Mouse (Mus musculus): ENCODE results near the gene Cnih2. TPM values are rescaled to one million over a fixed set of nuclear protein-coding genes. Genes with fewer than 3 reads are reported as not detected.
"Not testable (repeated sequence)": the region's sequence is repeated elsewhere in the genome, so short reads cannot be mapped to it uniquely, and the experiment has no call there.

Gene Cnih2
- total and polyA plus RNA-seq, 2 experiments from 2014 or later: 397 to 573 TPM

DNA sequence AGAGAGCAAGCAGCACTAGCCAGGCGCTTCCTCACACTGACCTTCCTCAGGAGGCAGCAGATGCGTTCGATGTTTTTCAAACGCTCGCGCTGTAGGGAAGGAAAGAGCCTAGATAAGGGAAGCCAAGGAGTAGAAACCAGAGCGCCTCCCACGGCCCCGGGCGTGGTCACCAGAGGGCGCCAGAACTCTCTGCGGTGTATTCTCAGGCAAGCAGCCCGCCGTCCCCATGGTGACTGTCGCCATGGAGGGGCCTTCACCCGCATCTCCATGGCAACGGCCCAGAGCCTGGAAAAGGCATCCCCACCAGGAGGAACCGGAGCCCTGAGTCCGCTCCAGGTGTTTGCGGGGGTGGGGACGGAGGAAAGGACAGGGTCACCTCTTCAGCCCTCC, 4.1 kb downstream of the Cnih2 start:
- peak overlapping the region; percentile 28 for H3K4me3 ChIP-seq (ENCODE audit: low read length)
- H3K9me3 ChIP-seq (ENCODE audit: low read length): no peaks in the 10 kb centered on the region
- ATAC-seq (peak; percentile 76), DNase-seq (ENCODE audit: low spot score) (peak; percentile 97)
- peaks cover 16% of the 10 kb centered on the region; the same call in 1 of the 2 replicates for H3K36me3 ChIP-seq (ENCODE audit: insufficient read depth, low read length)
- TF ChIP-seq CTCF (IDR thresholded peaks at IDR 0.05; ENCODE audit: low read depth): peak; percentile 91
- under 1% methylated on average over 21 of the region's 21 CpGs for WGBS
- H3K27me3 ChIP-seq (ENCODE audit: insufficient read depth, low read length): no peaks in the 10 kb centered on the region
- H3K9ac ChIP-seq (replicated peaks; ENCODE audit: low read length): peak overlapping the region; percentile 39
- peaks cover 39% of the 10 kb centered on the region for H3K4me1 ChIP-seq (ENCODE audit: insufficient read depth, low read length)
- peak overlapping the region; percentile 94 for H3K27ac ChIP-seq
- H3K4me2 ChIP-seq (ENCODE audit: low read depth, low read length): peak overlapping the region; percentile 85

DNA sequence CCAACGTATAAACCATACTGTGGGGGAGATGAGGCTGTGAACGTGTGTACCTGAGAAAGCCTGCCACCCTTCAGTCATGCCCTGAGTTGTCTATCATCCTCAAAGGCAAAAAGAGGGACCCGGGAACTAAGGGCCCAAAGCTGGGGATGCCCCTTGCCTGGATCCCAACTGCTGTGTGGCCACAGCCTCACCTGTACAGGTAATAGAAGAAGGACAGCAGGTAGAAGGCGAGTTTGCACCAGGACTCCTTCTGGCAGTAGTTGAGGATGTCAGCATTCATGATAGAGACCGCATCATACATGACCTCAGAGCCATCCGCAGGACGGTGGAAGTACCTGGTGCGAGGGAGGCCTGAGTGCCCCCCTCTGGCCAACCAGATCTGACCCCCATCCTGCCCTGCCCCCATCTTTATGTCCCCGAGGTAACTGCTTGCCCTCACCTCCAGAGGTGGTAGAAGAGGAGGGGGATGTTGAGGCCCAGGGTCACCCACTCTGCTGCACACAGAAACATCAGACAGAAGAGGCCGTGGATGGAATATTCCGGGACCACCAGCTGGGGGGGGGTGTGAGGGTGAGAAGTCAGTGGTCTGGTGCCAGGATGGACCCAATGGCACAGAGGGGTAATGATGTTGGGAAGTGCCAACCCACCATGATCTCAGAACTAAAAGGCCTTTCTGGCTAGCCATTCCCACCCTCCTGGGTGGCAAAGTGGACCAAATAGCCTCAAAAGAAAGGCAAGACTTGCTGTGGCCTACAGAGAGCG, 4.7 kb downstream of the Cnih2 start:
- Histone ChIP-seq H3K9me3 (ENCODE audit: low read length) (no peaks in the 10 kb centered on the region), H3K4me1 (ENCODE audit: insufficient read depth, low read length) (peaks cover 41% of the 10 kb centered on the region), H3K4me2 (ENCODE audit: low read depth, low read length) (peak overlapping the region; percentile 85), H3K27ac (peak overlapping the region; percentile 94), H3K4me3 (ENCODE audit: low read length) (0 out of 2 replicates have a peak overlapping the region, but pooled peaks have one; percentile 28), H3K9ac (replicated peaks; ENCODE audit: low read length) (no peak overlapping the region), H3K27me3 (ENCODE audit: insufficient read depth, low read length) (no peaks in the 10 kb centered on the region), H3K36me3 (ENCODE audit: insufficient read depth, low read length) (peaks cover 16% of the 10 kb centered on the region; the same call in 1 of the 2 replicates)
- WGBS: 69% methylated on average over 12 of the region's 12 CpGs
- ATAC-seq: peak; percentile 0; the same call in 1 of the 2 replicates
- TF ChIP-seq CTCF (IDR thresholded peaks at IDR 0.05; ENCODE audit: low read depth): no peak
- no peak for DNase-seq (ENCODE audit: low spot score)

DNA sequence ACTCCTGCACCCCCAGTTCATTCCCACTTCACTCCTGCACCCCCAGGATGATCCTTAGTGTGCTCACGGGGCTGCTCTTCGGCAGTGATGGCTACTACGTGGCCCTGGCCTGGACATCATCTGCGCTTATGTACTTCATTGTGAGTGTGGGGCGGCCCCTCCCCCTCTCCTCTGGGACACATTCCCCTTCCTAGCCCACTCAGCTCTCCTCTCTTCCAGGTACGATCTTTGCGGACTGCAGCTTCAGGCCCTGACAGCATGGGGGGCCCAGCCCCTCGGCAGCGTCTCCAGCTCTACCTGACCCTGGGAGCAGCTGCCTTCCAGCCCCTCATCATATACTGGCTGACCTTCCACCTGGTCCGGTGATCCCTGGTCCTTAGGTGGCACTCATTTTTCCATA, 6.2 kb downstream of the Cnih2 start:
- ATAC-seq: no peak

DNA sequence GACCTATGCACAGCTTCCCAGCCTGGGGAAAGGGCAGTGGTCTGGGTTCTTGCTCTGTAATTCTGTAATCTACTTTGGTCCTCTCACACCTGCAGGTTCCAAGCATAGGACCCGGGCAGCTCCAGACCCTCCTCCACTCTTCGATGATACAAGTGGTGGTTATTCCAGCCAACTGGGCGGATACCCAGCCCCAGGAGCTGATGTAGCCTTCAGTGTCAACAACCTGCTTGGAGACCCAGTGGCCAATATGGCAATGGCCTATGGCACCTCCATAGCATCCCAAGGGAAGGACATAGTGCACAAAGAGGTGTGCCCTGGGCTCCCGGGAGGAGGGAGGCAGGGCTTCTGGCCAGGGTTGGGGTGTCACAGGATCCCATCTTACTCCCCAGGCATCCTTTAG, 9.0 kb downstream of the Cnih2 start:
- H3K27me3 ChIP-seq (ENCODE audit: insufficient read depth, low read length): no peaks in the 10 kb centered on the region
- peak overlapping the region; percentile 72 for H3K4me3 ChIP-seq (ENCODE audit: low read length)
- WGBS: 96% methylated on average over 4 of the region's 4 CpGs
- peaks cover 16% of the 10 kb centered on the region; the same call in 1 of the 2 replicates for H3K36me3 ChIP-seq (ENCODE audit: insufficient read depth, low read length)
- H3K4me2 ChIP-seq (ENCODE audit: low read depth, low read length): peak overlapping the region; percentile 64
- H3K9me3 ChIP-seq (ENCODE audit: low read length): no peaks in the 10 kb centered on the region
- no peak overlapping the region; the same call in 1 of the 2 replicates for H3K27ac ChIP-seq
- H3K9ac ChIP-seq (replicated peaks; ENCODE audit: low read length): peak overlapping the region; percentile 58; the same call in 1 of the 2 replicates
- TF ChIP-seq CTCF (IDR thresholded peaks at IDR 0.05; ENCODE audit: low read depth): no peak
- DNase-seq (ENCODE audit: low spot score) (no peak), ATAC-seq (no peak)
- H3K4me1 ChIP-seq (ENCODE audit: insufficient read depth, low read length): peaks cover 20% of the 10 kb centered on the region

More for the DNA sequence above, 6.2 kb downstream of the Cnih2 start:
- no peak overlapping the region for H3K27ac ChIP-seq
- no peak overlapping the region for H3K4me2 ChIP-seq (ENCODE audit: low read depth, low read length)
- H3K4me3 ChIP-seq (ENCODE audit: low read length): no peak overlapping the region
- peaks cover 44% of the 10 kb centered on the region for H3K4me1 ChIP-seq (ENCODE audit: insufficient read depth, low read length)
- peaks cover 16% of the 10 kb centered on the region; the same call in 1 of the 2 replicates for H3K36me3 ChIP-seq (ENCODE audit: insufficient read depth, low read length)
- 79% methylated on average over 10 of the region's 10 CpGs for WGBS
- TF ChIP-seq CTCF (IDR thresholded peaks at IDR 0.05; ENCODE audit: low read depth): no peak
- no peak for DNase-seq (ENCODE audit: low spot score)
- no peaks in the 10 kb centered on the region for H3K9me3 ChIP-seq (ENCODE audit: low read length)
- H3K9ac ChIP-seq (replicated peaks; ENCODE audit: low read length): no peak overlapping the region
- H3K27me3 ChIP-seq (ENCODE audit: insufficient read depth, low read length): no peaks in the 10 kb centered on the region

DNA sequence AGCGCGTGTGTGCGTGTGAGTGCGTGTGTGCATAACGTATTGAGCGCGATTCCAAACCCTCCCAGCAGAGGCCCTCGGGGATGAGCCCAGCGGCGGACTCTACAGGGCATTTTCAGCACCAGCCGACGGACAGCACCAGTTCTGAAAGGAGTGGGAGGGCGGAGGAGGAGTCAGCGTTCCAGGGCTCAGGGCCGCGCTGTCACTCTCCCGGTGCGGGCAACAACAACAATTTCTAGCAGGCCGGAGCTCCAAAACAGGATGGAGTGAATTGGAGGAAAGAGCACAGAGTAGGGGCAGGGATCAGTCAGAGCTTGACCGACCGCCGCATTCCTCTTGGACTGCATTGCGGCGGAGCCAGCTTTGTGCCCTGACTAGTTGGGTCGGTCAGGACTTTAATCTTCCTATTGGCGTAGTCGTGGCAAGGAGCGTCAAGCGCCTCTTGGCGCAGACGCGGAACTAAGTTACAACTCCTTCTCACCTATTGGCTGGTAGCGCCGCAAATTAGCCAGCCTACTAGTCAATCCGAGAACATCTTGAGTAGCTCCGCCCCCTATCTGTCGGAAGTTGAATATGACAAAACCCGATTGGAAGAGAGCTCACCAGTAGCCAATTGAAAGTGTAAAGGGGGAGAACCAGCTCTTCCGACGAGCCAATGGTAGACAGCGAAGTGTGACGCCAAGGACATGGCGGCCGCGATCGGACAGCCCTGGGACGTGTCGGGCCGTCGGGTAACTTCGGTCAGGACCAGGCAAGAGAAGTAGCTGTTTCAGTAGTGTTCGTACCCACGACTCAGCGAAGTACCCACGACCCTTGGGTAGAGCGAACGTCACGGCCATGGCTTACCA, 10.2 kb downstream of the Cnih2 start, which contains the start of gene Yif1a:
Gene Yif1a (plus strand): TSS at position 655 of the 845 bp plus-strand sequence.
- Histone ChIP-seq H3K4me2 (ENCODE audit: low read depth, low read length) (peak within 1 kb of the TSS; percentile 64), H3K27ac (peak within 1 kb of the TSS; percentile 68)

DNA sequence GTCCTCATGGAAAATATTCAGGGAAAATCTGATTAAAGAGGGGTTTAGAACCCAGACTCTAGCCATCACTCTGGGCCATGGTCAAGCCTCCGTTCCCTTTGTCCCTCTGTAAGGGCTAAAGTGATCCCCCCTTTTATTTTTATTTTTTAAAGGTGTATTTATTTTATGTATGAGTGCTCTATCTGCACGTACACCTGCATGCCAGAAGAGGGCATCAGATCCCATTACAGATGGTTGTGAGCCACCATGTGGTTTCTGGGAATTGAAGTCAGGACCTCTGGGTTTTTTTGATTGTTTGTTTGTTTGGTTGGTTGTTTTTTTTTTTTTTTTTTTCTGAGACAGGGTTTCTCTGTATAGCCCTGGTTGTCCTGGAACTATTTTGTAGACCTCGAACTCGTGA, 11.8 kb downstream of the Cnih2 start:
- H3K4me1 ChIP-seq (ENCODE audit: insufficient read depth, low read length): peaks cover 13% of the 10 kb centered on the region; the same call in 1 of the 2 replicates
- not testable (repeated sequence) for H3K27ac ChIP-seq; H3K36me3 ChIP-seq (ENCODE audit: insufficient read depth, low read length); H3K9me3 ChIP-seq (ENCODE audit: low read length); H3K4me3 ChIP-seq (ENCODE audit: low read length); H3K4me2 ChIP-seq (ENCODE audit: low read depth, low read length); H3K9ac ChIP-seq (replicated peaks; ENCODE audit: low read length); H3K27me3 ChIP-seq (ENCODE audit: insufficient read depth, low read length); ATAC-seq; DNase-seq (ENCODE audit: low spot score)
- WGBS: 53% methylated on average over 4 of the region's 4 CpGs
- TF ChIP-seq CTCF (IDR thresholded peaks at IDR 0.05; ENCODE audit: low read depth): peak; percentile 48

More for the DNA sequence above, 10.2 kb downstream of the Cnih2 start, which contains the start of gene Yif1a:
- Histone ChIP-seq H3K36me3 (ENCODE audit: insufficient read depth, low read length) (peaks cover 13% of the 10 kb centered on the region; the same call in 1 of the 2 replicates), H3K27me3 (ENCODE audit: insufficient read depth, low read length) (no peaks in the 10 kb centered on the region), H3K9me3 (ENCODE audit: low read length) (no peaks in the 10 kb centered on the region), H3K4me3 (ENCODE audit: low read length) (peak within 1 kb of the TSS; percentile 72), H3K4me1 (ENCODE audit: insufficient read depth, low read length) (peaks cover 13% of the 10 kb centered on the region; the same call in 1 of the 2 replicates), H3K9ac (replicated peaks; ENCODE audit: low read length) (peak within 1 kb of the TSS; percentile 58)
- TF ChIP-seq CTCF (IDR thresholded peaks at IDR 0.05; ENCODE audit: low read depth): peak; percentile 68
- ATAC-seq (peak; percentile 92), DNase-seq (ENCODE audit: low spot score) (peak; percentile 99)
- WGBS: under 1% methylated on average over 58 of the region's 58 CpGs
